Mouse (Mus musculus) kidney, adult 18-20 months (tissue): Measurements from ENCODE around the gene Bco1.
A peak's percentile ranks its signal among the peaks of the same experiment; 100 is the strongest.

Source experiments
- DNase-seq: peaks from one replicate; pipeline ENCODE4 v3.0.0; 2021

The Bco1 gene

GRCm38 (mm10) chr8:117094053-117094452, 1.6 kb upstream of the Bco1 start:
- DNase-seq = no peak

GRCm38 (mm10) chr8:117097051-117097563, 1.5 kb downstream of the Bco1 start:
- DNase-seq = no peak

GRCm38 (mm10) chr8:117097564-117098191, 2.0 kb downstream of the Bco1 start:
- no peak for DNase-seq

GRCm38 (mm10) chr8:117107533-117107932, 11.9 kb downstream of the Bco1 start:
- DNase-seq = peak; percentile 78

- DNase-seq = peak; percentile 19
These were observed 13.5 kb downstream of the Bco1 start for GRCm38 (mm10) chr8:117109018-117109711.

GRCm38 (mm10) chr8:117109801-117110390, 14.2 kb downstream of the Bco1 start:
- peak; percentile 84 for DNase-seq

- no peak for DNase-seq
These were observed 16.0 kb downstream of the Bco1 start for GRCm38 (mm10) chr8:117111641-117112040.

- no peak for DNase-seq
These were observed 16.6 kb downstream of the Bco1 start for GRCm38 (mm10) chr8:117112261-117112660.

- DNase-seq = no peak
These were observed 19.4 kb downstream of the Bco1 start for GRCm38 (mm10) chr8:117115094-117115493.

GRCm38 (mm10) chr8:117115676-117116446, 20.2 kb downstream of the Bco1 start:
- DNase-seq = peak; percentile 31

- DNase-seq = no peak
These were observed 20.9 kb downstream of the Bco1 start for GRCm38 (mm10) chr8:117116534-117116933.

GRCm38 (mm10) chr8:117118409-117118808, 22.8 kb downstream of the Bco1 start:
- DNase-seq = no peak

GRCm38 (mm10) chr8:117121277-117121676, 25.6 kb downstream of the Bco1 start:
- no peak for DNase-seq

- DNase-seq = peak; percentile 20
These were observed 28.4 kb downstream of the Bco1 start for GRCm38 (mm10) chr8:117123850-117124633.

- no peak for DNase-seq
These were observed 30.2 kb downstream of the Bco1 start for GRCm38 (mm10) chr8:117125854-117126253.

GRCm38 (mm10) chr8:117126411-117126810, 30.8 kb downstream of the Bco1 start:
- no peak for DNase-seq

GRCm38 (mm10) chr8:117127063-117127462, 31.4 kb downstream of the Bco1 start:
- DNase-seq = no peak

- DNase-seq = no peak
These were observed 38.0 kb downstream of the Bco1 start for GRCm38 (mm10) chr8:117133702-117134101.

GRCm38 (mm10) chr8:117136351-117136750, 40.7 kb downstream of the Bco1 start:
- no peak for DNase-seq

GRCm38 (mm10) chr8:117136763-117137162, 41.1 kb downstream of the Bco1 start:
- DNase-seq = no peak

- DNase-seq = no peak
These were observed 41.7 kb downstream of the Bco1 start for GRCm38 (mm10) chr8:117137357-117137756.

GRCm38 (mm10) chr8:117148520-117148919, 52.9 kb downstream of the Bco1 start:
- DNase-seq = no peak
